Mouse (Mus musculus) gastrocnemius, adult 2 months (tissue): ENCODE data around the gene Nob1. TPM values are rescaled to one million over a fixed set of nuclear protein-coding genes. Genes with fewer than 3 reads are reported as not detected.
A peak's percentile ranks its signal among the peaks of the same experiment; 100 is the strongest.

Experiments used
- DNase-seq: peaks from one replicate; pipeline ENCODE4 v3.0.0; 2022
- H3K27ac ChIP-seq: fragments of 200-600 bp; 2 replicates; pipeline ENCODE4 v1.8.1; 2022; ENCODE audit warnings: mild to moderate bottlenecking
- H3K4me3 ChIP-seq: fragments of 200-600 bp; 2 replicates; pipeline ENCODE4 v1.8.1; 2022; ENCODE audit warnings: mild to moderate bottlenecking, moderate library complexity
- CTCF ChIP-seq: fragments of 200-600 bp; IDR thresholded peaks from 2 replicates; pipeline ENCODE4 v1.8.1; 2022; ENCODE audit warnings: antibody characterized with exemption, mild to moderate bottlenecking, moderate library complexity
- intact Hi-C: fragments of 180-260 bp; cut with DNase I; formaldehyde crosslinking; loops from one replicate; pipeline ENCODE4 v1.15.1; 2025
- total RNA-seq, 2 experiments: library from RNA; stranded (reverse); gene quantifications; 2 replicates each; pipeline ENCODE4 v1.2.3; 2021

Nob1 gene
- total RNA-seq, 2 experiments from 2014 or later, result 25.5 to 26.1 TPM

DNA sequence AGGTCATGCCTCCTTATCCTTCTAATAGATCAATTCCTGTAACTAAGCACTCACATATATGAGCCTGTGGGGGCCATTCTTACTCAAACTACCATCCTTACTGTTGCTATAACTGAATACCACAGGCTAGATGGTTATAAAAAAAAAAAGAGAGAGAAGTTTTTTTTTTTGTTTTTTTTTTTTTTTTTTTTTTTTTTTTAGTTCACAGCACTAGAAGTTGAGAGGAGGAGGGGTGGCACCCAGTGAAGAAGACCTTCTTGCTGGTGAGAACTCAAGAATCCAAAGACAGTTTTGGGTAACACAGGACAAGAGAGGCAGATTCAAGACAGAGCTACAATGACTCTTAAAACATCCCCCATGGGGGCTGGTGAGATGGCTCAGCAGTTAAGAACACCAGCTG, 29.5 kb downstream of the Nob1 start:
- intact Hi-C loops, result no loop called here
- DNase-seq, result no peak
- no peak for TF ChIP-seq CTCF
- H3K4me3 ChIP-seq, result no peak overlapping the region
- H3K27ac ChIP-seq, result no peak overlapping the region; the same call in 1 of the 2 replicates

DNA sequence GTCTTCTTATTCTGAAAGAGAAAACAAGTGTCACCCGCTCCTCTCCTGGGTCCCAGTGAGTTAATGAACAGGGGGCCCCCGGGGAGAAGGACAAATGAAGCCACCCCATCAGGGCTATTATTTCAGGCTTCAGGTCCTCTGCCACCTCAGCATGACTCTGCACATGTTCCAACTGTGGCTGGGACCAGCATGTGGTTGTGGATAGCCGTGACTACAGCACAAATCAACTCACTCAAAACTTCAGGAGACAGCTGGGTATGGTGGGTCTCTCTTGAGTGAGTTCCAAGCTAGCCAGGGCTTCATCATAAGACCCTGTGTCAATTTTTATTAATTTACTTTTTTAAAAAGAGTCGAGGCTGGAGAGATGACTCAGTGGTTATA, 33.7 kb downstream of the Nob1 start:
- H3K4me3 ChIP-seq, result no peak overlapping the region
- no peak overlapping the region for H3K27ac ChIP-seq
- no peak for TF ChIP-seq CTCF

DNA sequence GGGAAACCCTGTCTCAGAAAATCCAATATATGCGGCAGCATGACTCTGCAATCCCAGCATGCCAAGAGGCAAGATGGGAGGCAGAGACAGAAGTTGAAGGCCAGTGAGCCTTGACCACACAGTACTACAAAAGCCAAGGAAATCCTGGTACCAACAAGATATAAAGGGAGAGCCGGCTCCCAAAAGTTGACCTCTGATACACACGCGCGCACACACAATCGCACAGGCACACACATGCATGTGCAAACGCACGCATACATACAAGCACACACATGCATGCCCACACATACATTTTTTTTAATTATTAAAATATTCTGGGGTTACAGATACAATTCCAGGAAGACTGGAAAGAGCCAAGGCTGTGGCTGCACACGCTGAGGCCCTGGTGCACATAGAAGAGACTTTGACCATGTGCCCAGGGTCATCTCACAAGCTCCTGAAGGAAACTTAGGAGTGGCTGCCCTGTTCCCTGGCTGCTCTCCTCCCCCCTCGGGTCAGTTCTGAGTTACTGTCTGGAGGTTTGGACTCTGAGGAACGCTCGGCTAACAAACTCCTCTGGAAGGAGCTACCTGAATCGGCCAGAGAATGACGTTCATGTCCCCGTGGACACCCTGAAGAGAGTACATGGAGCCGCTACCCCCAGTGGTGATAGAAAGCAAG, 34.2 kb downstream of the Nob1 start:
- no peak for DNase-seq
- H3K27ac ChIP-seq, result no peak overlapping the region
- no peak for TF ChIP-seq CTCF
- intact Hi-C loops, result no loop called here
- no peak overlapping the region for H3K4me3 ChIP-seq

More for the DNA sequence above, 33.7 kb downstream of the Nob1 start:
- no peak for DNase-seq
- intact Hi-C loops, result no loop called here

DNA sequence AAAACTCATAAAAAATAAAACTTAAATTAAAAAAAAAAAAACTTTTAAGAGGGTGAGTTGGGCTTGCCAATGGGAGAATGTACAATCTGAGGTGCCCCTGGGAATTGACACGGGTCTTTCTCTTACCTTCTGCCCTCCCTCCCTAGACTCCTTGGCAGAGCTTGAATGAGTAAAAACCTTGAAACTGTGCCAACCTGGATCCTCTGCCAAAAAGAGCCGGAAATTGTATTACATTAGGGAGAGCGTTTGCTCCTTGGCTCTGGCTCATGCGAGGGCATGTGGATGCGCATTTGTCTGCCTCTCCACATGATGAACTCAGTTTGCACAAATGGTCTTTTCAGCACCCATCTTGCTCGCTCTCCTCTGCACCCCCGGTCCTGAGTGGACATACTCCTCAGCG, 35.3 kb downstream of the Nob1 start:
- Histone ChIP-seq H3K27ac (no peak overlapping the region), H3K4me3 (no peak overlapping the region)
- intact Hi-C loops, result loop anchor here (10.0 kb wide), 1 partner anchor 185 kb away; no protein-coding TSS in a partner anchor
- DNase-seq, result no peak
- TF ChIP-seq CTCF, result no peak

DNA sequence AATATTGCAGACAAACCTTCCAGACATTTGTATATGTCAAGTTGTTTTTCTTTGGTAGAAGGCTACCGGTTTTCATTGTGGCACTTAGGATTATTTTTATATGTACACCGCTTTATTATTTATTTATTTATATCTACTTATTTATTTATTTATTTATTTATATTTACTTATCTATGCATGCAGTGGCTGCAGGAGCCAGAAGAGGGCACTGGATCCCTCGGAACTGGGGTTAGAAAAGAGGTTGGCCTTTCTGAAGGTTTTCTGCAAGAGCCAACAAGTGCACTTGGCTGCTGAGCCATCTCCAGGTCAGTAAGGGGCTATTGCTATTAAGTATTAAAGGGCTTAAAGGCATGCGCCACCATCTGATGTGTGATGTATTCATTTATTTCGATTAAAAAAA, 37.0 kb downstream of the Nob1 start:
- peak; percentile 62 for TF ChIP-seq CTCF
- Histone ChIP-seq H3K4me3 (no peak overlapping the region), H3K27ac (0 out of 2 replicates have a peak overlapping the region, but pooled peaks have one; percentile 2)
- DNase-seq, result peak; percentile 53
- intact Hi-C loops, result loop anchor here (10.0 kb wide), 1 partner anchor 187 kb away; no protein-coding TSS in a partner anchor

DNA sequence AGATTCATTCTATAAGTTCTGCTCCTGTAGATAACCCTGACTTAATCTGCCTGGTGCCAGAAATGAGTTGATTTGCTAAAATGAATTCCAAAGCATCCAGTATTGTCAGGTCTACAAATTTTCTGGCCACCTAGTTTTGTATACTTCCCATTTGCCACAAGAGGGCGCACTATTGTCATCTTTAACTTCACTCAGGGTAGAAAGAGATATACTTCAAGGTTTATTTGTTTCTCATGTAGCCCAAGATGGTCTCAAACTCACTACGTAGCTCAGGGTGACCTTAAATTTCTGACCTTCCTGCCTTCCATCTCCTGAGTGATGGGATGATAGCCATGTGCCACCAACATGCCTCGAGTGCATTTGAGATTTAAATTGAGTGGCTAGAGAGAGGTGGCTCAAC, 38.2 kb downstream of the Nob1 start:
- peak overlapping the region; percentile 63 for H3K27ac ChIP-seq
- intact Hi-C loops, result loop anchor here (1.0 to 10.0 kb wide), 2 partner anchors 39 to 188 kb away; partner anchors contain the start of gene Nob1

DNA sequence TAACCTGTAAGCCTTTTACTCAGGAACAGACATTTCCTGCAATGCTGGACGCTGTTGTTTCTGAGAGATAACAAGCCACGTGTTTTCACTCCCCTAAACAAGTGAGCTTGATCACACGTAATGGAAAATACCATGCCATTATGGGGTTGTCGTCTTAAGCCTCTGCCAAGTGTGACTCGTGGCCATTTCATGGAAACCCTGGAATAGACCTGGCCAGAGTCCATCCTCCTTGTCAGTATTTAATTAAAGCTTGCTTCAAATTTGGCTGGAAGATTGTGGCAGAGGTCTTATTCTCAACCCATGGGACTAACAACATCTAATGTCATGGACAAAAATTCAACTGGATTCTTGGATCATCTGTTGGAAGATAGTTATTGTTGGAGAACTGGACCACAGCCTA, 38.7 kb downstream of the Nob1 start:
- TF ChIP-seq CTCF, result no peak
- H3K4me3 ChIP-seq, result no peak overlapping the region
- DNase-seq, result peak; percentile 47
- intact Hi-C loops, result loop anchor here (1.0 to 10.0 kb wide), 2 partner anchors 39 to 189 kb away; partner anchors contain the start of gene Nob1
- peak overlapping the region; percentile 63 for H3K27ac ChIP-seq

More for the DNA sequence above, 38.2 kb downstream of the Nob1 start:
- no peak overlapping the region for H3K4me3 ChIP-seq
- DNase-seq, result no peak
- TF ChIP-seq CTCF, result peak; percentile 62

DNA sequence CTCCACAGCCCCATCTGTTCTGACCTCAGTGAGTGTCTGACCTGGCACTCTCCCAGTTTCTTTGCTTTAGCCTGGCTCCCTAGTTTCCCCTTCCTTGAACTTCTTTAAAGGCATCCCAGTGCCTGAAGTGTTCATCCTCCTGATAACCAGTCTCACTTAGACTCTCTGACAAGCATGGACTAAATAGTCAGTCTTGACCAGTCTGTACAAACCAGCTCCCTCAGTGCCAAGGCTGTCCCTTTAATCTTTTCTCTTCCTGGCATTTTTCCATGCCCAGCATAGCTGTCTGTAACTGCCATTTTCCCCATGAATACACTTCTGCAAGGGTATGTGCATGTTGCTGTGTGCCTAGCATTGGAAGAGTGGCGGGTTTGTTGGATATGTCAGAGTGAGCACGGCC, 39.8 kb downstream of the Nob1 start:
- Histone ChIP-seq H3K4me3 (no peak overlapping the region), H3K27ac (no peak overlapping the region)
- no peak for TF ChIP-seq CTCF
- intact Hi-C loops, result loop anchor here (10.0 kb wide), 1 partner anchor 190 kb away; no protein-coding TSS in a partner anchor
- no peak for DNase-seq

DNA sequence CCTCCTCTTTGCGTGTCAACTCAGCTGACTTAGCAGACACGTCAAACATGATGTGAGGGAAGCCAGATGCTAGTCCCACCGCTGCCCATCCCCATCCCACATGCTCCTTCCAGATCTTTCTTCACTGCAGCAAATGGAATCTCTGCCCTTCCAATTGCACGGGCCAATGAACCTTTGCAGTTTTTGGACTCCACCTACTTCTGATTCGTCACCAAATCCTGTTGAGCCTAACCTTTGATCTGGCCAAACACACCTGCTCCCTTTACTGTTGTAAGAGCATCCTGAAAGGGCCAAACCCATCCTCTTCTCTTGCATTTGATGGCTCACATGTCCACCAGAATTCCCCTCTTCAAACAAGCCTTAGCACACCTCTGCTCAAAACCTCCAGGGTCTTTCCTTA, 40.2 kb downstream of the Nob1 start:
- no peak overlapping the region for H3K4me3 ChIP-seq
- intact Hi-C loops, result loop anchor here (10.0 kb wide), 1 partner anchor 190 kb away; no protein-coding TSS in a partner anchor
- no peak for DNase-seq
- H3K27ac ChIP-seq, result no peak overlapping the region
- TF ChIP-seq CTCF, result no peak

DNA sequence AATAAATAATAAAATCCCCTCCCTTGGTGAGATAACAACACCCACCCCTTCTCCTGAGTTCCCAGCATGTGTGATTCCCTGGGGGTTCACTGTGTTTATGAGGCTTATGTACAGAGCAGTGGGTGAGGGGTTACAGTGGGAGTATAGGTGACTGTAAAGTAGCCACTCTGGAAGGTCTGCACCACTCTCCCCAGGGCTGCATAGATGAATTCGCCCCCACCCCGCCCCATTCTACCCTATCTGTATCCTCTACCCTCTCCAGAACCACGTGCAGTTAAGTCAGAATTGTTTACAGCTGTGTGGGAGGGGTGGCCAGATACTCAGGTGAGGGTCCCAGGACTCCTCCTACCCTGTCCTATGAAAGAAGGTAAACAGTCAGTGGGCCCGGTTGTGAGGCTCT, 42.0 kb downstream of the Nob1 start:
- no peak for TF ChIP-seq CTCF
- intact Hi-C loops, result loop anchor here (10.0 kb wide), 1 partner anchor 192 kb away; no protein-coding TSS in a partner anchor
- Histone ChIP-seq H3K27ac (no peak overlapping the region), H3K4me3 (no peak overlapping the region)
- DNase-seq, result no peak

DNA sequence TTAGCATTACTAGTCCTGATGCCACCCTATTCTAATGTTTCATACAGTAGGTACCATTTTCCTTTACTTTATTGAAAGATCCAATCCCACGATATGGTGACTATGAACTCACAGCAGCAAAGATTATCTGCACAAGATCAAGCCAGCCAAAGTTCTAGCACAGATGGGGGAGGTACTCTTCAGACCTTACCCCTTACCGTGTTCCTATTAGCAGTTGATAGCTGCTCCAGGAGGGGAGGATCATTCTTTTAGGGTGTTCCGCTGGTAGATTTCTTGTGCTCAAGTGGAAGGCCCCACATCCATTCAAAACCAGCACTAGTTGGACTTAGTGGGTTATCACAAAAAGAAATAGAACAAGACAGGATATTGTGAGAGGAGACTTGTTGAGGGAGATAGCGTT, 43.2 kb downstream of the Nob1 start:
- intact Hi-C loops, result loop anchor here (10.0 kb wide), 1 partner anchor 193 kb away; no protein-coding TSS in a partner anchor
- Histone ChIP-seq H3K4me3 (no peak overlapping the region), H3K27ac (no peak overlapping the region)
- DNase-seq, result no peak
- TF ChIP-seq CTCF, result no peak

DNA sequence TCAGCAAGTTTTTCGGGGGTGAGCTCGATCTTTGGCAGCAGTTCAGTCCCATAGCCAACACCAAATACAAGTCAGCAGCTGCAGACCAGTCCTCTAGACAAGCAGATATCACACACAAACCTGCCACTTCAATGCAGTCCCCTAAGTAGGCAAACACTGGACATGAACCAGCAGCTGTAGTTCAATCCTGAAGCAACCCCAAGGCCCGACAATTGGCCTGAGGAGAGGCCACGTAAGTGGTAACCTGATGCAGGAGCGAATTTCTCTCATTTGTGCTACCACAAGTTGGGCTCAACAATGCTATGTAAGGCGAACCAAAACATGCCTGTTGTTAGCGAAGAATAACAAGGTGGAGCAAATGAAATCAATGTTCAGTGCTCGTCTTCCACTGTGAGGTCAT, 44.1 kb downstream of the Nob1 start:
- TF ChIP-seq CTCF, result no peak
- intact Hi-C loops, result loop anchor here (10.0 kb wide), 1 partner anchor 194 kb away; no protein-coding TSS in a partner anchor
- no peak overlapping the region for H3K27ac ChIP-seq
- no peak for DNase-seq
- H3K4me3 ChIP-seq, result no peak overlapping the region

DNA sequence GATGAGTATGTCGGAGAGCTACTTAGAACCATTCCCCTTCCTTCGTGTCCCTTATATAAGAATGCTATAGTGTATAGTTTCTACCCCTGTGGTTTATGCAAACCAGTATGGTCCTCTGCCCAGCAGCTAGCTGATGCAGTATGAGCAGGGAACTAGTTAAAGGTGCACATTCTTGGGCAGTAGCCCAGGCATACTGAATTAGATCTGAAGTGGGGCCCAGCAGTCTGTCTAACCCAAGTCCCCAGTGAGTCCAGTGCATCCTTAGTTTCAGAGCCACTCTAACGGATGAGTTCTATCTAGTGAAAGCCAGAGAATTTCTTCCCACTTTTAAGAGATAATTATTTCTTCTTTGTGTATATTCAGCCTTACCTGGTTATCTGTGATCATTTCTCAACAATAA, 47.5 kb downstream of the Nob1 start:
- TF ChIP-seq CTCF, result no peak
- no peak overlapping the region for H3K27ac ChIP-seq
- no peak for DNase-seq
- no peak overlapping the region for H3K4me3 ChIP-seq
- intact Hi-C loops, result no loop called here

DNA sequence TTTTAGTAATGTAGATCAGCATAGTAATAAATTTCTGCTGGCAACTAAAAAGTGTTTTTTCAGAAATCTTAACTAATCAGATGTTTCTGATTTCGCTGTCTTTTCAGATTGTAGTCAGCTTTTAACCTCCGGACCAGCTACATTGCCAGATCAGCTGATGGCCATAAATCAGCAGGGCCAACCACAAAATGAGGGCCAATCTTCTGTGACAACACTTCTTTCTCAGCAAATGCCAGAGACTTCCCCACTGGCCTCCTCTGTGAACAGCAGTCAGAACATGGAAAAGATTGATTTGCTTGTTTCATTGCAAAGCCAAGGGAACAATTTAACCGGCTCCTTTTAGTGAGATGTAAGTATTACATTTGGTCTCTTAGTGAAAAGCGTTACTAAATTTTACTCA, 54.5 kb downstream of the Nob1 start:
- Histone ChIP-seq H3K4me3 (no peak overlapping the region), H3K27ac (no peak overlapping the region)
- no peak for DNase-seq
- intact Hi-C loops, result no loop called here
- TF ChIP-seq CTCF, result no peak

Other genes starting within 250 kb of the Nob1 start
- gene Nfat5, start 131.6 kb downstream of the Nob1 start, total RNA-seq, result 10 to 100 TPM; 15.1 to 21.8 TPM
- gene Nqo1, start 21.8 kb downstream of the Nob1 start, total RNA-seq, result 10 to 100 TPM; 25.5 to 30.5 TPM
- 10 to 100 TPM; 15.0 to 16.9 TPM for gene Wwp2, start 11.3 kb upstream of the Nob1 start, total RNA-seq
- 100 to 1,000 TPM; 142 to 160 TPM for gene Psmd7, start 163.4 kb upstream of the Nob1 start, total RNA-seq